Mouse (Mus musculus): ENCODE results near the gene E130114P18Rik. TPM values are rescaled to one million over a fixed set of nuclear protein-coding genes. Genes with fewer than 3 reads are reported as not detected.

The E130114P18Rik gene
- total RNA-seq, 1 experiment from 2014 or later: not detected

GRCm38 (mm10) chr4:97673854-97674510, 103.9 kb downstream of the E130114P18Rik start:
- no peak for ATAC-seq (replicated peaks; ENCODE audit: insufficient number of reproducible peaks, low FRiP score, low TSS enrichment, poor library complexity, severe bottlenecking)

- no peak for ATAC-seq (replicated peaks; ENCODE audit: insufficient number of reproducible peaks, low FRiP score, low TSS enrichment, poor library complexity, severe bottlenecking)
Measured at GRCm38 (mm10) chr4:97672501-97672900, 105.4 kb downstream of the E130114P18Rik start.

GRCm38 (mm10) chr4:97671911-97672310, 106.0 kb downstream of the E130114P18Rik start:
- ATAC-seq (replicated peaks; ENCODE audit: insufficient number of reproducible peaks, low FRiP score, low TSS enrichment, poor library complexity, severe bottlenecking): no peak

DNA sequence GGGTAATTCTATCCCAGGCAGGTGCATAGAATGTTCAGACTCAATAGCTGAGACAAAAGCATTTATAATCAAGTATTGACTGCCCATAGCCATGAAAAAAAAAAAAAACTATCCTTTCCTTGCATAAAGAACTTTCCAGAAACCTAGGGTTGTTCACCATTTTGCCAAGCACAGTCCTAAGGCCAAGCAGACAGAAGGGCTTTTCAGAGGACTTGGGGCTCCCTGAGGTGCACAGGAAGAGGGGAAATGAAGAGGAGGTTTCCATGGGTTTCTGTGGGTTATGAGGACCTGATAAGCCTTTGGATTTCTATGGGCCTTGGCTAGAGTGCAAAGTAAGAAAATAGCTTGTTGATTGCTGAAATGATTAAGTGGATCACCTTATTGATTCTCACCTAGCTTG, 107.5 kb downstream of the E130114P18Rik start:
- ATAC-seq (replicated peaks; ENCODE audit: insufficient number of reproducible peaks, low FRiP score, low TSS enrichment, poor library complexity, severe bottlenecking): no peak

- no peak for ATAC-seq (replicated peaks; ENCODE audit: insufficient number of reproducible peaks, low FRiP score, low TSS enrichment, poor library complexity, severe bottlenecking)
Measured at GRCm38 (mm10) chr4:97669808-97670207, 108.1 kb downstream of the E130114P18Rik start.

GRCm38 (mm10) chr4:97665428-97665755, 112.5 kb downstream of the E130114P18Rik start:
- no peak for ATAC-seq (replicated peaks; ENCODE audit: insufficient number of reproducible peaks, low FRiP score, low TSS enrichment, poor library complexity, severe bottlenecking)

DNA sequence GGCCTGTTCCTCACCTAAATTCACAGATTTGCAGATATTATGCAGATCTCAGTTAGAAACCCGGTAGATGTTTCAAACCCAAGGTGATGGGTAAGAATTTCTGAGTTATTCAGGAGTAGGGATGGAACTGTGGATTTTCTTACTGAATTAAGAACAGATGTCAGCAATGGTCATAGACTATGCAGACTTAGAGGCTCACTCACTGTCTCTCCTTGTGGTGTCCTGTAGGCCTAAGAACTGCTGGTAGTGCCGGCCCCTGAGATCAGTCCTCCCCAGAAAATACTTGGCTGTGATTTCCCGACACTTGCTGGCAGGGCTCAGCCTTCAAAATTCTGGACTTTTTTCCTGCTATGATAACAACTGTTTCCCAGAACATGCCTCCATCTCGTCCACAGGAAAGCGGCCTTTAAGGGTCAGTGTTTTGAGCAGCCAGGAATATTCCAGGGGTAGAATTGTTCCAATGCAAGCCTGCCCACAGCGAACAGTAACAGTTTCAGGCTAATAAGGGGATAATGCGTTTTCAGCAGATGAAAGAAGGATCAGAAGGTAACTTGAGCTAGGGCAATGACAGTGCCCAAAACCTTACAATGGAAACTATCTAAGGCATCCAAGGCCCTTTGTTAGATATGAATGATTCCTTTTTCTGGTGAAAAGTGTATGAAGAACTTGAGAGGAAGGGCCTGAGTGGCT, 113.0 kb downstream of the E130114P18Rik start:
- no peak for ATAC-seq (replicated peaks; ENCODE audit: insufficient number of reproducible peaks, low FRiP score, low TSS enrichment, poor library complexity, severe bottlenecking)

- ATAC-seq (replicated peaks; ENCODE audit: insufficient number of reproducible peaks, low FRiP score, low TSS enrichment, poor library complexity, severe bottlenecking): no peak
Measured at GRCm38 (mm10) chr4:97663922-97664321, 114.0 kb downstream of the E130114P18Rik start.

DNA sequence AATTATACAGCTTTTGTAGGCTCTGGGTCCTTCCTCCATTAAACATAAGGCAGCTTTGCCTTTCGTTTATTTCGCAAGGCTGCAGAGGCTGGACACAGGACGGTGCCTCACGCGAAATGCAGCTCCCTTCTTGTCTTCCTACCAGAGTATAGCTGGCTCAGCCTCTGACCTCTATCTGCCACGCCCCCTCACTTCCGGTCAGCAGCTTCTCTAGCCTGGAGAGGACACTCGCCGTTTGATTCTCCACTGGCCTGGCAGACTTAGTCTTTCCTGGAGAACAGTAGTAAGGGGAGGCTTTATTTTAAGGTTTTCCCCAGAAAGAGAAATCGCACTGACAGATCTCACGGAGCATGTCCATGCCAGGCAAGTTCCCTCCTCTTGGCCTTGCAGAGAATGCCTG, 115.0 kb downstream of the E130114P18Rik start:
- no peak for ATAC-seq (replicated peaks; ENCODE audit: insufficient number of reproducible peaks, low FRiP score, low TSS enrichment, poor library complexity, severe bottlenecking)

DNA sequence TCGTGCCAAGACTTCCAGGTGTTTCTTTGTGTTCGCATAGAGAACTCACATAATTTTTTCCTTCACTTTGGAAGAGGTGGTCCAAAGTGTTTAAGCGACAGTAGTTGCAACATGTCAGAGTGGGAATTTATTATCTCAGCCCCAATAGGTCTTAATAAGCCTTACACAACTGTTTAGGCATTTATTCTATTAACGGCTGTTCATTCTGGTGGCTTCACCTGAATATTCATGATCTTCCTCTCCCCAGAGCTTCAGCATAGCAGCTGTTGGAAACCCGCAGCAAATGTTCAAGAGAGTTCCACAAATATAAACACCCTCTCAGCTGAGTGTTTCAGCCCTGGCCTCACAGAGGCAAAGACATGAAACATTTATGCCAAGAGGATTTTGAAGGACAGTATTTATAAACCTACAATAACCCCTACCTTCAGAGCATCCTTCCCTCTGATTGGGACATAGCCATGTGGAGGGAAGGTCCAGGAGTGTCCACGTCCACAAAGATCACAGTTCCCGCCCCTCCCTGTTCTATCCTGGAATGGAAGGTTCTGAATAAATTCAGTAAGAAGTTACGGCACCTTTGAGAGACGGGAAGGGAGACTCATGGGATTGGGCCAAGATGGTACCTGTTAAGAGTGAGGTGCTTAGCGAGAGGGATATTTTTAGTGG, 116.1 kb downstream of the E130114P18Rik start:
- no peak for ATAC-seq (replicated peaks; ENCODE audit: insufficient number of reproducible peaks, low FRiP score, low TSS enrichment, poor library complexity, severe bottlenecking)

GRCm38 (mm10) chr4:97657586-97657985, 120.3 kb downstream of the E130114P18Rik start:
- ATAC-seq (replicated peaks; ENCODE audit: insufficient number of reproducible peaks, low FRiP score, low TSS enrichment, poor library complexity, severe bottlenecking): no peak

DNA sequence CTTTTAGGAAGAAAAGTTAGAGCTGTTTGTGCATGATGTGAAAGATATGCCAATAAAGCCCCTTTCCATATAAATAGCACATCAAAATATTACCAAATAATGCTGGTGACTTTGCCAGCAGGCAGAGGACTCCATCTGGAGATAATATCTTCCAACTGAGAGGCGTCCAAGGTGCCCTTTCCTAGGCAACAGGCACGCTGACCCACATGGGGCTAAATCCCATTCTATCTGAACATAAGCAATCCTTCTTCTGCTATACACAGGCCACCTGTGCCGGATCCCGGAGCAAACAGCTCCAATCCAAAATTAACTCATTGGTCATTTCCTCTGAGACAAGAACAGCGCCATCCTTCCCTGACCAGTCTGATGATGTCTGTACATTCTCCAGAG, 128.3 kb downstream of the E130114P18Rik start:
- ATAC-seq (replicated peaks; ENCODE audit: insufficient number of reproducible peaks, low FRiP score, low TSS enrichment, poor library complexity, severe bottlenecking): no peak

DNA sequence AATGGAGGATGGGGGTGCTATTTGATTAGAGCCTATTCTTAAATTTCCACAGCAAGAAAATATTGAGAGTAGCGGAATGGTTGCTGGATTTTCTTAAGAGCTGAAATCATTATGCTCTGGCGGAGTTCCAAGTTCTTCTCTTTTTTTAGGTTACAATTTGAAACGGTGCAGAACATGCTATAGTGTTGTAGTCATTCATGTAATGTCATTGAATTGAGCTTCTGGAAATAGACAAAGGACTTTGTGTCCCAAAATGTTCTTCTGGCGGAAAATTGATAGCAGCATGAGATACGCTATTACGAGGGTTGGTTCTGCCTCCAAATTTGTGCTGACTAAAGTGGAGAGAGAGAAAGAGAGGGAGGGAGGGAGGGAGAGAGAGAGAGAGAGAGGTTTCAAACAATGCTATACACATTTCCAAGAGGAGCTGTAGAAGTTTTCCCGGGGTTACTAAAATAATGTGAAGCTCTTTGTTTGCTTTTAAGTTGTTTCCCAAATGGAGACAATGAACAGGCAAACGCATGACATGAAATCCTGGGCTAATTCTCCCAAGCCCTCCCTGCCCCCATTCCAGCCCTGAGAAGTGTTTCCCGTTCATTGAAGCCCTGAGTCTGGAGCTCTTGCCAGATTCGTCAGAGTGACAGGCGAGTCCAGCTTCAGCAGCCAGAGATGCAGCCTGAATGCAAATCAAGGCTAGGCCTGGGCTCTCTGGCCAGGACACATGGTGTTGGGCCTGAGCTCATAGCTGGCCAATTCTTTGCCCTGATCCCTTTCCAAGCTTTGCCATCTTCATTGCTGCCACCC, 128.9 kb downstream of the E130114P18Rik start:
- ATAC-seq (replicated peaks; ENCODE audit: insufficient number of reproducible peaks, low FRiP score, low TSS enrichment, poor library complexity, severe bottlenecking): no peak

GRCm38 (mm10) chr4:97648436-97648707, 129.5 kb downstream of the E130114P18Rik start:
- ATAC-seq (replicated peaks; ENCODE audit: insufficient number of reproducible peaks, low FRiP score, low TSS enrichment, poor library complexity, severe bottlenecking): no peak

DNA sequence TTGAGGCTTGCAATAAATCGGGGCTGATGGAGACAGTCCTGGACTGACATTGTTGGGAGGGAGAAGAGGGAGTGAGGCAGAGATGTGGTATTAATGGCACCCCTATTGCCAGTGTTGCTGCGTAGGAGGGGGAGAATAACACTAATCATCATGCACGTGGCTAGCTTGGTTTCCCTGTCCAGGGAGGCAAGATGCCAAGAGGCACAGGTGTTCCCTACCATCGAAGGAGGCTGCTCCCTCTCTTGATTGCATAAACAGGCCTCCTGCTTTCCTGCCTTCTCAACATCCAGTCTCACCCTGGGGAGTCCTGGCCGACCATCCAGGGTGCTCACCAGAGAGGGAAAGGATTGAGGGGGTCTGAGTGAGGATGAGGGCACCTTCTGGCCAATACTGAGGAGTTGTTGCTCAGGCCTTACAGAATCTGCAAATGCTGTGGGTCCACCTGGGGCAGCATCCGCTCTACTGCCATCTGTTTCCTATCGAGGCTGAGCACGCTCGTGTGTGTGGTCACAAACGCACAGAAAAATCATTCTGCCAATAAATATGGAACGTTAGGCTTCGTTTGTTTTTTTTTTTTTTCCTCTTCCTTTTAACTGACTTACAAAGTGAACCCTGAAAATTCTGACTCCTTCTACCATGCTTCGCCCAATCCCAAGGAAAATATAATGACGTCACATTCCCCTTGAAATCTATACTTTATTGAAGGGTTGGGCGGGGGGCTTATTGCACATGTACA, 130.0 kb downstream of the E130114P18Rik start:
- ATAC-seq (replicated peaks; ENCODE audit: insufficient number of reproducible peaks, low FRiP score, low TSS enrichment, poor library complexity, severe bottlenecking): no peak

DNA sequence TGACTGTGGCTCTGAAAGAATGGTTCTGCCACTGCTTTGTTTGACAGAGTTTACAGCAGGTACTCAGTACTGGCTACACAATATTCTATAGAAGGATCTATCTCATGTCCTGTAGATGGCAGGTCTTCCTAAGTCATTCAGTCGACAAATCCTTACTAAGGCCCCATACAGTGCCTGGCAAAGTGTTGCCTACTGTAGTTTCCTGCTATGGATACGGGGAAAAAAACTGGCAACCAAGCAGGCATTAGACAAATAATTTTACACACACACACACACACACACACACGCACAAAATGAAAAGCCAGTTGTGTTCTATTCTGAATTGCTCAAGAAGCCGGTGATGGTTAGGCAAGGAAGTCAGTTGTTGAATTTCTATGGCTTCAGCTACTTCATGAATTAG, 130.6 kb downstream of the E130114P18Rik start:
- ATAC-seq (replicated peaks; ENCODE audit: insufficient number of reproducible peaks, low FRiP score, low TSS enrichment, poor library complexity, severe bottlenecking): no peak

DNA sequence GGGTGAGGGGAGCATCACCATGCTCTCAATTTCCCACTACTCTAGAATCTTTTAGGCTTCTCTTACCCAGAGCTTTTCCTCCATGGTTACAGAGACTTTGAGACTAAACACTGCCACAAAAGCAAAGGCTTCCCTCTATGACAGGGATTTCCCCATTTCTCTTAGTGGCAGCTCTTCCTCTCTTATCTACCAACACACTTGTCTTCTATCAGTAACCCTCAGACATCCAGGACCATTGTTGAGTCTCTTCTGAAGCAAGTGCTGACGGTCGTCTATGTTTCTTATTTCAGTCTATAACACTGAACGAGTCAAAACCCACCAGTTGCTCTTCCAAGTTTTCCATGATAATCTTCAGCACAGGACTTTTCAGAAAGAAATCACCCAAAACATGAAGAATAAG, 137.5 kb downstream of the E130114P18Rik start:
- no peak for ATAC-seq (replicated peaks; ENCODE audit: insufficient number of reproducible peaks, low FRiP score, low TSS enrichment, poor library complexity, severe bottlenecking)

- ATAC-seq (replicated peaks; ENCODE audit: insufficient number of reproducible peaks, low FRiP score, low TSS enrichment, poor library complexity, severe bottlenecking): no peak
Measured at GRCm38 (mm10) chr4:97636569-97636968, 141.3 kb downstream of the E130114P18Rik start.

- ATAC-seq (replicated peaks; ENCODE audit: insufficient number of reproducible peaks, low FRiP score, low TSS enrichment, poor library complexity, severe bottlenecking): no peak
Measured at GRCm38 (mm10) chr4:97635757-97636292, 142.1 kb downstream of the E130114P18Rik start.
